Mouse (Mus musculus) heart, adult 8-10 months (tissue): ENCODE measurements around the gene Gtf2ird1. TPM values are rescaled to one million over a fixed set of nuclear protein-coding genes. Genes with fewer than 3 reads are reported as not detected.

Source experiments
- DNase-seq: peaks from one replicate; pipeline ENCODE4 v3.0.0; 2022; ENCODE audit warnings: low spot score
- microRNA-seq: library from miRNA; unstranded; fragments of <30 nt; microRNA quantifications from one replicate; pipeline ENCODE4 v1.2.0, GENCODE M21; 2022
- total RNA-seq, 4 experiments: library from RNA; stranded (reverse); gene quantifications; 2 replicates each; pipeline ENCODE4 v1.2.4; 2022

The Gtf2ird1 gene
- total RNA-seq, 4 experiments from 2014 or later, result 20.9 to 28.3 (median 24.5) TPM

GRCm38 (mm10) chr5:134314068-134314674 is 142.3 kb downstream of the Gtf2ird1 start:
- DNase-seq, result peak; percentile 24

- peak; percentile 93 for DNase-seq
Measured at GRCm38 (mm10) chr5:134313451-134314067, 143.0 kb downstream of the Gtf2ird1 start.

- DNase-seq, result no peak
Measured at GRCm38 (mm10) chr5:134312691-134313450, 143.6 kb downstream of the Gtf2ird1 start.

- no peak for DNase-seq
Measured at GRCm38 (mm10) chr5:134311894-134312411, 144.6 kb downstream of the Gtf2ird1 start.

- DNase-seq, result no peak
Measured at GRCm38 (mm10) chr5:134310201-134310600, 146.3 kb downstream of the Gtf2ird1 start.

- no peak for DNase-seq
Measured at GRCm38 (mm10) chr5:134309345-134309744, 147.2 kb downstream of the Gtf2ird1 start.

Small RNAs within 50 kb of the gene (microRNA-seq; reads per million reads assigned to microRNA genes)
- not detected for gene Gm26340
- not detected for gene Mir3965

Other genes with a start within 250 kb of the Gtf2ird1 start
- 10 to 100 TPM in 1 of 4 experiments, 1 to 10 TPM in 3; 2.8 to 10.1 (median 3.9) TPM for gene Ncf1, start 227.1 kb downstream of the Gtf2ird1 start, total RNA-seq
- gene Gtf2i, start 142.0 kb downstream of the Gtf2ird1 start, total RNA-seq, result 100 to 1,000 TPM; 183 to 210 (median 205) TPM
- gene Clip2, start 95.7 kb upstream of the Gtf2ird1 start, total RNA-seq, result 1 to 10 TPM; 4.5 to 6.8 (median 5.4) TPM
- gene Syna, start 103.5 kb upstream of the Gtf2ird1 start, total RNA-seq, result not detected
- 10 to 100 TPM; 21.6 to 26.0 (median 24.6) TPM for gene Rfc2, start 124.7 kb upstream of the Gtf2ird1 start, total RNA-seq
- gene Lat2, start 158.3 kb upstream of the Gtf2ird1 start, total RNA-seq, result 1 to 10 TPM in 3 of 4 experiments, under 1 TPM in 1; 0.44 to 2.4 (median 1.8) TPM
- 100 to 1,000 TPM; 124 to 141 (median 129) TPM for gene Eif4h, start 182.8 kb upstream of the Gtf2ird1 start, total RNA-seq
- 1 to 10 TPM; 3.8 to 5.1 (median 4.0) TPM for gene Limk1, start 231.9 kb upstream of the Gtf2ird1 start, total RNA-seq